Mouse (Mus musculus): ENCODE results near the gene Dazap2. TPM values are rescaled to one million over a fixed set of nuclear protein-coding genes. Genes with fewer than 3 reads are reported as not detected.

The Dazap2 gene
- polyA plus RNA-seq, 1 experiment: 1,115 TPM

- Histone ChIP-seq H3K4me1 (replicated peaks; ENCODE audit: control insufficient read depth, insufficient read depth, low read length) (peaks cover 5% of the 10 kb centered on the region), H3K27me3 (ENCODE audit: control insufficient read depth, insufficient read depth, low read length) (no peaks in the 10 kb centered on the region), H3K4me3 (ENCODE audit: control insufficient read depth, insufficient read depth, low read length) (no peak overlapping the region), H3K27ac (ENCODE audit: control insufficient read depth, insufficient read depth, low read length) (no peak overlapping the region), H3K36me3 (ENCODE audit: control insufficient read depth, insufficient read depth, low read length) (peaks cover 20% of the 10 kb centered on the region)
- TF ChIP-seq POLR2A (IDR thresholded peaks at IDR 0.05; ENCODE audit: control insufficient read depth, extremely low read depth, insufficient read depth, low read length, poor library complexity) (no peak), CTCF (IDR thresholded peaks at IDR 0.05; ENCODE audit: borderline replicate concordance, control insufficient read depth, extremely low read depth, insufficient read depth, low read length, poor library complexity) (no peak)
- DNase-seq: no peak
- 98% methylated on average over 6 of the region's 6 CpGs for WGBS
Measured at GRCm38 (mm10) chr15:100576392-100576791, 38.8 kb upstream of the Dazap2 start.

GRCm38 (mm10) chr15:100576810-100577209, 38.3 kb upstream of the Dazap2 start:
- no peak overlapping the region for H3K27ac ChIP-seq (ENCODE audit: control insufficient read depth, insufficient read depth, low read length)
- H3K27me3 ChIP-seq (ENCODE audit: control insufficient read depth, insufficient read depth, low read length): no peaks in the 10 kb centered on the region
- H3K4me3 ChIP-seq (ENCODE audit: control insufficient read depth, insufficient read depth, low read length): no peak overlapping the region
- no peak for DNase-seq
- peaks cover 5% of the 10 kb centered on the region for H3K4me1 ChIP-seq (replicated peaks; ENCODE audit: control insufficient read depth, insufficient read depth, low read length)
- 92% methylated on average over 6 of the region's 6 CpGs for WGBS
- no peak for TF ChIP-seq POLR2A (IDR thresholded peaks at IDR 0.05; ENCODE audit: control insufficient read depth, extremely low read depth, insufficient read depth, low read length, poor library complexity)
- no peak for TF ChIP-seq CTCF (IDR thresholded peaks at IDR 0.05; ENCODE audit: borderline replicate concordance, control insufficient read depth, extremely low read depth, insufficient read depth, low read length, poor library complexity)
- H3K36me3 ChIP-seq (ENCODE audit: control insufficient read depth, insufficient read depth, low read length): peaks cover 20% of the 10 kb centered on the region

GRCm38 (mm10) chr15:100577972-100578371, 37.2 kb upstream of the Dazap2 start:
- peaks cover 20% of the 10 kb centered on the region for H3K36me3 ChIP-seq (ENCODE audit: control insufficient read depth, insufficient read depth, low read length)
- H3K4me1 ChIP-seq (replicated peaks; ENCODE audit: control insufficient read depth, insufficient read depth, low read length): peaks cover 5% of the 10 kb centered on the region
- no peak overlapping the region for H3K27ac ChIP-seq (ENCODE audit: control insufficient read depth, insufficient read depth, low read length)
- H3K4me3 ChIP-seq (ENCODE audit: control insufficient read depth, insufficient read depth, low read length): no peak overlapping the region
- DNase-seq: no peak
- 90% methylated on average over 16 of the region's 16 CpGs for WGBS
- no peaks in the 10 kb centered on the region for H3K27me3 ChIP-seq (ENCODE audit: control insufficient read depth, insufficient read depth, low read length)
- TF ChIP-seq POLR2A (IDR thresholded peaks at IDR 0.05; ENCODE audit: control insufficient read depth, extremely low read depth, insufficient read depth, low read length, poor library complexity): no peak
- TF ChIP-seq CTCF (IDR thresholded peaks at IDR 0.05; ENCODE audit: borderline replicate concordance, control insufficient read depth, extremely low read depth, insufficient read depth, low read length, poor library complexity): no peak

GRCm38 (mm10) chr15:100580108-100580507, 35.0 kb upstream of the Dazap2 start:
- Histone ChIP-seq H3K27ac (ENCODE audit: control insufficient read depth, insufficient read depth, low read length) (no peak overlapping the region), H3K4me1 (replicated peaks; ENCODE audit: control insufficient read depth, insufficient read depth, low read length) (peaks cover 2% of the 10 kb centered on the region), H3K36me3 (ENCODE audit: control insufficient read depth, insufficient read depth, low read length) (peaks cover 20% of the 10 kb centered on the region), H3K4me3 (ENCODE audit: control insufficient read depth, insufficient read depth, low read length) (no peak overlapping the region), H3K27me3 (ENCODE audit: control insufficient read depth, insufficient read depth, low read length) (no peaks in the 10 kb centered on the region)
- 94% methylated on average over 10 of the region's 10 CpGs for WGBS
- no peak for TF ChIP-seq CTCF (IDR thresholded peaks at IDR 0.05; ENCODE audit: borderline replicate concordance, control insufficient read depth, extremely low read depth, insufficient read depth, low read length, poor library complexity)
- no peak for TF ChIP-seq POLR2A (IDR thresholded peaks at IDR 0.05; ENCODE audit: control insufficient read depth, extremely low read depth, insufficient read depth, low read length, poor library complexity)
- DNase-seq: no peak

GRCm38 (mm10) chr15:100585931-100586330, 29.2 kb upstream of the Dazap2 start:
- TF ChIP-seq CTCF (IDR thresholded peaks at IDR 0.05; ENCODE audit: borderline replicate concordance, control insufficient read depth, extremely low read depth, insufficient read depth, low read length, poor library complexity): no peak
- no peak for TF ChIP-seq POLR2A (IDR thresholded peaks at IDR 0.05; ENCODE audit: control insufficient read depth, extremely low read depth, insufficient read depth, low read length, poor library complexity)
- WGBS: 95% methylated on average over 16 of the region's 16 CpGs
- no peaks in the 10 kb centered on the region for H3K27me3 ChIP-seq (ENCODE audit: control insufficient read depth, insufficient read depth, low read length)
- H3K36me3 ChIP-seq (ENCODE audit: control insufficient read depth, insufficient read depth, low read length): peaks cover 25% of the 10 kb centered on the region
- no peaks in the 10 kb centered on the region for H3K4me1 ChIP-seq (replicated peaks; ENCODE audit: control insufficient read depth, insufficient read depth, low read length)
- H3K27ac ChIP-seq (ENCODE audit: control insufficient read depth, insufficient read depth, low read length): no peak overlapping the region
- H3K4me3 ChIP-seq (ENCODE audit: control insufficient read depth, insufficient read depth, low read length): no peak overlapping the region
- DNase-seq: no peak

GRCm38 (mm10) chr15:100587166-100587565, 28.0 kb upstream of the Dazap2 start:
- no peak for TF ChIP-seq CTCF (IDR thresholded peaks at IDR 0.05; ENCODE audit: borderline replicate concordance, control insufficient read depth, extremely low read depth, insufficient read depth, low read length, poor library complexity)
- no peak for TF ChIP-seq POLR2A (IDR thresholded peaks at IDR 0.05; ENCODE audit: control insufficient read depth, extremely low read depth, insufficient read depth, low read length, poor library complexity)
- Histone ChIP-seq H3K4me1 (replicated peaks; ENCODE audit: control insufficient read depth, insufficient read depth, low read length) (no peaks in the 10 kb centered on the region), H3K27me3 (ENCODE audit: control insufficient read depth, insufficient read depth, low read length) (no peaks in the 10 kb centered on the region), H3K27ac (ENCODE audit: control insufficient read depth, insufficient read depth, low read length) (no peak overlapping the region), H3K36me3 (ENCODE audit: control insufficient read depth, insufficient read depth, low read length) (peaks cover 26% of the 10 kb centered on the region), H3K4me3 (ENCODE audit: control insufficient read depth, insufficient read depth, low read length) (no peak overlapping the region)
- no peak for DNase-seq
- 94% methylated on average over 4 of the region's 4 CpGs for WGBS

- Histone ChIP-seq H3K27ac (ENCODE audit: control insufficient read depth, insufficient read depth, low read length) (no peak overlapping the region), H3K4me1 (replicated peaks; ENCODE audit: control insufficient read depth, insufficient read depth, low read length) (no peaks in the 10 kb centered on the region), H3K4me3 (ENCODE audit: control insufficient read depth, insufficient read depth, low read length) (no peak overlapping the region), H3K27me3 (ENCODE audit: control insufficient read depth, insufficient read depth, low read length) (no peaks in the 10 kb centered on the region), H3K36me3 (ENCODE audit: control insufficient read depth, insufficient read depth, low read length) (peaks cover 26% of the 10 kb centered on the region)
- WGBS: 35% methylated on average over 6 of the region's 6 CpGs
- TF ChIP-seq POLR2A (IDR thresholded peaks at IDR 0.05; ENCODE audit: control insufficient read depth, extremely low read depth, insufficient read depth, low read length, poor library complexity): no peak
- TF ChIP-seq CTCF (IDR thresholded peaks at IDR 0.05; ENCODE audit: borderline replicate concordance, control insufficient read depth, extremely low read depth, insufficient read depth, low read length, poor library complexity): no peak
- DNase-seq: no peak
Measured at GRCm38 (mm10) chr15:100588297-100588696, 26.9 kb upstream of the Dazap2 start.
